Mouse (Mus musculus): ENCODE data around the gene Mycbp2. TPM values are rescaled to one million over a fixed set of nuclear protein-coding genes. Genes with fewer than 3 reads are reported as not detected.
A peak's percentile ranks its signal among the peaks of the same experiment; 100 is the strongest.

Gene Mycbp2
- polyA plus RNA-seq, 1 experiment from 2014 or later, result 23.0 TPM

DNA sequence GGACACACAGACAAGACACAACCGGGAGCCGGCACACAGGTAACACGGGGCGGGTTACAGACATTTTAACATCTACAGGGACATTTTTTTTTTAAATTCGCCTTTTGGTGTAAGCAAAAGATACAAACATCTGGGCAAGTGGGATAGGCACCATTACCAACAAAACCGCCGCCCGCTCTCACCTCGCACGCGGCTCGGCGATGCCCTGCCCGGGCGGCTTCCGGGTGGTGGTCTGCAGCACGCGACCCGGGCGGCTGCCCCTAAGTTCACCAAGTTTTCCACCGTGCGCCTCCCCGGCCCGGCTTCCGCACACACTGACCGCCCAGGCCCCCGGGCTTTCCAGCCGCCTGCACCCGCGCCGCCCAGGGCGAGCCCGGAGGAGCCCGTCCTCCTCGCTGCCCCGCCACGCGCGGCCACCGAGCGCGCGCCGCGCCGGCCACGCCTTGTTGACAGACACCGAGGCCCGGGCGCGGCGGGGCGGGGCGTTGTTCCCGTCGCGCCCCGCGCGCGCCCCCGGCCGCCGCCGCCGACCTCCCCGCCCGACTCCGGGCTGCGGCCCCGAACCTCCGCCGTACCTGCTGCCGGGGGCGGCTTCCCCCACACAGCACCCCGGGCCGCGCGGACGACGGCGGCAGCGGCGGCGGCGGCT lies 247.9 kb downstream of the Mycbp2 start:
- H3K4me3 ChIP-seq, result peak overlapping the region; percentile 87
- H3K4me2 ChIP-seq (replicated peaks), result peak overlapping the region; percentile 77
- peak overlapping the region; percentile 98 for H3K9ac ChIP-seq
- peaks cover 15% of the 10 kb centered on the region for H3K4me1 ChIP-seq
- WGBS, result under 1% methylated on average over 51 of the region's 86 CpGs
- no peaks in the 10 kb centered on the region for H3K9me3 ChIP-seq
- peak; percentile 80 for ATAC-seq (ENCODE audit: low FRiP score, low read depth)
- H3K36me3 ChIP-seq, result peaks cover 13% of the 10 kb centered on the region
- H3K27me3 ChIP-seq, result no peaks in the 10 kb centered on the region
- peak overlapping the region; percentile 99 for H3K27ac ChIP-seq

- ATAC-seq (ENCODE audit: low FRiP score, low read depth), result no peak
- WGBS, result 3% methylated on average over 2 of the region's 2 CpGs
- H3K27ac ChIP-seq, result no peak overlapping the region; the same call in 1 of the 2 replicates
Measured at GRCm38 (mm10) chr14:103098213-103098586, 248.4 kb downstream of the Mycbp2 start.

DNA sequence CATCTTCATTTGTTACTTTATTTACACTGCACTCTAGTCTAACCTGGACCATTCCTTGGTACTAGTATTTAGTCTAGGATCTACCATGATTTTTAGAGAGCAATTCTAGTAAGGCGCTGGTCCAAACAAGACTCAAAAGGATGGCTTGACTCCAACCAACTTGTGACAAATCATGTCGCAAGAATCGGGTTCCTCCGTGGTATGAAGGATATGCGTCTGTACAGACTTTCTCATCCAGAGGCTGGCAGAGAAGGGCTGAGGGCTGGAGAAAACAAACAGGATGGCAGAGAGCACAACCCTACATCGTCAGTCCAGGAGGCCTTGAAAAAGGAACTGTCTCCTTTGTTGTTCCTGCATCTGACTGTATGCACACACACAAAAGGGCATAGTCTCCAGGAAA lies 250.0 kb downstream of the Mycbp2 start:
- no peak overlapping the region for H3K4me3 ChIP-seq
- H3K9ac ChIP-seq, result no peak overlapping the region
- H3K4me1 ChIP-seq, result peaks cover 20% of the 10 kb centered on the region
- H3K27me3 ChIP-seq, result no peaks in the 10 kb centered on the region
- no peak overlapping the region for H3K4me2 ChIP-seq (replicated peaks)
- H3K27ac ChIP-seq, result no peak overlapping the region
- 84% methylated on average over 6 of the region's 6 CpGs for WGBS
- no peaks in the 10 kb centered on the region for H3K9me3 ChIP-seq
- no peak for ATAC-seq (ENCODE audit: low FRiP score, low read depth)
- peaks cover 23% of the 10 kb centered on the region for H3K36me3 ChIP-seq

More at GRCm38 (mm10) chr14:103098213-103098586, 248.4 kb downstream of the Mycbp2 start:
- Histone ChIP-seq H3K27me3 (no peaks in the 10 kb centered on the region), H3K9me3 (no peaks in the 10 kb centered on the region), H3K4me2 (replicated peaks) (peak overlapping the region; percentile 77), H3K36me3 (peaks cover 17% of the 10 kb centered on the region), H3K9ac (peak overlapping the region; percentile 98), H3K4me1 (peaks cover 20% of the 10 kb centered on the region), H3K4me3 (peak overlapping the region; percentile 87)

DNA sequence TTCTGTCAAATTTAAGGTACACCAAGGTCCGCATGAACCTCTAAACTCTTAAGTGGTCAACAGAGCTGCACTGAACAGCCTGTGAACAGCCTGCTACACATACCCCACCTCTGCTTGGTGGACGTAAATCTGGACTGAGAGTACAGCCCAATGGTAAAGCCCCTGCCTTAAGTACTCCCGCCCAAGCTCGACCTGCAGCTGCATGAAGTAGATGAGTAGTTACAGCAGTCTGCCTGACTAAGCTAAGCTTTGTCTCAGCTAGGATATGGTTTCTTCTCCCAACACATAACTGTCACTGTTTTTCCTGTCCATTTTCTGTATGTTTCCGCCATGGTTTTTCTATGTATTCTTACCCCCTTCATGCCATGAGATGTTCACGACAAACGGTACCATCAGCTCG lies 250.8 kb downstream of the Mycbp2 start:
- ATAC-seq (ENCODE audit: low FRiP score, low read depth), result no peak
- no peaks in the 10 kb centered on the region for H3K9me3 ChIP-seq
- no peak overlapping the region for H3K27ac ChIP-seq
- H3K4me3 ChIP-seq, result no peak overlapping the region
- H3K36me3 ChIP-seq, result peaks cover 31% of the 10 kb centered on the region
- peaks cover 20% of the 10 kb centered on the region for H3K4me1 ChIP-seq
- 93% methylated on average over 8 of the region's 8 CpGs for WGBS
- no peak overlapping the region for H3K4me2 ChIP-seq (replicated peaks)
- H3K27me3 ChIP-seq, result no peaks in the 10 kb centered on the region
- no peak overlapping the region for H3K9ac ChIP-seq

DNA sequence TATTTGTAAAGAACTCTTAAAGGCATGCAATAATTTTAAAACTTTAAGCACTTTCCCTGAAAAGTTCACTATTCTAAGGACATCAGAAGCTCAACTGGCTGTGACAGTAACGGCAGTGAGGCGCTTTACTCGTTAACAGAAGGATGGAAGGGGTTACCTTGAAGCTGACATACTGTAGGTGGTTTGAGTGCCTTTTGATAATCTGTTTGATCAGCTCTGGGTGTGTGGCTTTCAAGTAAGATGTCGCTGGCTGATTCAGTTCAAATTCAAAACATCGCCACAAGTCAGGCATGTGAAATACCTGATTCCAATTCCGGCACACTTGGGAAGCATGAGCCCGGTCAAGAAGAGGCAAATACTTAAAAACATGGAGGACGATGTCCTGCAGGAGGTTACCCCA lies 251.6 kb downstream of the Mycbp2 start:
- 89% methylated on average over 8 of the region's 8 CpGs for WGBS
- H3K4me1 ChIP-seq, result peaks cover 20% of the 10 kb centered on the region
- no peak for ATAC-seq (ENCODE audit: low FRiP score, low read depth)

GRCm38 (mm10) chr14:103093670-103094069 lies 252.9 kb downstream of the Mycbp2 start:
- Histone ChIP-seq H3K4me2 (replicated peaks) (no peak overlapping the region), H3K9me3 (no peaks in the 10 kb centered on the region), H3K27ac (no peak overlapping the region), H3K27me3 (no peaks in the 10 kb centered on the region), H3K4me3 (no peak overlapping the region), H3K36me3 (peaks cover 43% of the 10 kb centered on the region), H3K9ac (no peak overlapping the region), H3K4me1 (peaks cover 20% of the 10 kb centered on the region)
- WGBS, result 64% methylated on average over 4 of the region's 4 CpGs
- ATAC-seq (ENCODE audit: low FRiP score, low read depth), result no peak

More for the DNA sequence above, 251.6 kb downstream of the Mycbp2 start:
- Histone ChIP-seq H3K4me2 (replicated peaks) (no peak overlapping the region), H3K4me3 (no peak overlapping the region), H3K27me3 (no peaks in the 10 kb centered on the region), H3K9me3 (no peaks in the 10 kb centered on the region), H3K9ac (no peak overlapping the region), H3K36me3 (peaks cover 34% of the 10 kb centered on the region), H3K27ac (no peak overlapping the region)

DNA sequence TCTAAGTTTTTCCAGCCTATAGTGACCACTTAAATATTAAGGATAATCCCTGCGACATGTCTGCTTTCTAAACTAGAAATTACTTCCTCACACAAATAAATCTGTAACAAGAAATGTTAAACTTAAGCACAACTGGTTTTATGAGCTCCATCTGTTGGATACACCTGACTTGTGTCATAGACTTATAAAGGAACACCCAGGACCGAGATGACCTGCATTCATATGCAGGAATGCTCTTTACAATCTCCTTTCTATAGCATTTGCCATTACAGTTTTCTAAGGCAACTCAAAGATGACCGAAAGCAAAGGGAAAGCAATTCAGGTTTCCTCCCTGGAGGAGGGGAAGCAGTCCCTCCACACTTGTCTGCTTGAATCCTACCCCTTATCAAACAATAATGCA lies 253.4 kb downstream of the Mycbp2 start:
- ATAC-seq (ENCODE audit: low FRiP score, low read depth), result no peak
- Histone ChIP-seq H3K9me3 (no peaks in the 10 kb centered on the region), H3K4me2 (replicated peaks) (no peak overlapping the region), H3K4me3 (no peak overlapping the region), H3K4me1 (peaks cover 20% of the 10 kb centered on the region), H3K9ac (no peak overlapping the region), H3K27ac (no peak overlapping the region), H3K36me3 (peaks cover 47% of the 10 kb centered on the region), H3K27me3 (no peaks in the 10 kb centered on the region)
- 78% methylated on average over 3 of the region's 3 CpGs for WGBS

DNA sequence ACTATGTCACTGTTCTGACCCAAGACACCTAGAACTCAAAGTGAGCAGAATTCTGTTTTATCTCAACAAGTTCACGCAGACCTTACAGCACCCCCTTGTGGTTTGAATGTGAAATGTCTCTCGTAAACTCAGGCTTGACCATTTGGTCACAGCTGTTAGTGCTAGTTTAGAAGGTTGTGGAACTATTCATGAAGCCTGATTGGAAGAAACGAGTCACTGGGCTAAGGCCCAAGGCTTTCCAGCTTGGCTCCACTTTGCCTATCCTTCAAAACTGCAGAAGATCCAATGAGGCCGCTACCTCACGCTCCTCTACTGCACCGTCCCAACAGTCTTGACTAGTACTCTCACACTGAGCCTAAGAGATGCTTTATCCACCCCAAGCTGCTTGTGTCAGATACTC lies 258.0 kb downstream of the Mycbp2 start:
- H3K4me2 ChIP-seq (replicated peaks), result no peak overlapping the region
- H3K9ac ChIP-seq, result no peak overlapping the region
- 78% methylated on average over 6 of the region's 6 CpGs for WGBS
- 0 out of 2 replicates have a peak, but pooled peaks cover 3% of the 10 kb centered on the region for H3K4me1 ChIP-seq
- no peak for ATAC-seq (ENCODE audit: low FRiP score, low read depth)
- H3K27me3 ChIP-seq, result no peaks in the 10 kb centered on the region
- H3K36me3 ChIP-seq, result peaks cover 71% of the 10 kb centered on the region
- H3K4me3 ChIP-seq, result no peak overlapping the region
- H3K9me3 ChIP-seq, result no peaks in the 10 kb centered on the region
- H3K27ac ChIP-seq, result no peak overlapping the region

- H3K27me3 ChIP-seq, result no peaks in the 10 kb centered on the region
Measured at GRCm38 (mm10) chr14:103087846-103088245, 258.8 kb downstream of the Mycbp2 start.

DNA sequence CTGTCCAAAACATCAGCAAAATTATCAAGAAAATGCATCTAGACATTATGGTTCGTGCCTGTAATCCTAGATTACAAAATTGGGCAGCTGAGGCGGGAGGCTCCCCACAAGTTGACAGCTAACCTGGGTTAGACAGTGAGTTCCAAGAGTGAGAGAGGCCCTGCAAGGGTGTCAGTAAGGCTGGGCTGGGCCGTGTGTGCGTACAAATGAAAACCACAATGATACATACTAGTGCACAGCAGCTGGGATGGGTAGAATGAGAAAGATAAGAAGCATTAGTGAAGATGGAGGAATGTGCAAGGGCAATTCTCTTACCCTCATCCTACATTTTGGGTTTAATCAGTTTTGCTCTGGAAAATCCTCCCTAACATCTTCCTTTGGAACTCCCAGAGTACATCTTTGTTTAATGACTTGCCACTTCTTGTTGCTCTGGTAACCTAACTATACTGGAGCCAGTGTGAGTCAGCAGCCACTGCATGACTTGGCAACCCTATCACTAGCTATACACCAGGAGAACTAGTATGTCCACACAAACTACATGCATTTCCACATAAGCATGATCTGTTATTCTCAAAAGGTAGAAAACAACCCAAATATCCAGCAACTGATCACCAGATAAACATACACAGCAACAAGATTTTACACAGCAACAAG lies 259.8 kb downstream of the Mycbp2 start:
- Histone ChIP-seq H3K4me1 (no peaks in the 10 kb centered on the region), H3K36me3 (peaks cover 71% of the 10 kb centered on the region), H3K27ac (no peak overlapping the region), H3K4me2 (replicated peaks) (no peak overlapping the region), H3K4me3 (no peak overlapping the region), H3K27me3 (no peaks in the 10 kb centered on the region), H3K9me3 (no peaks in the 10 kb centered on the region), H3K9ac (no peak overlapping the region)
- 90% methylated on average over 4 of the region's 4 CpGs for WGBS
- ATAC-seq (ENCODE audit: low FRiP score, low read depth), result no peak

More at GRCm38 (mm10) chr14:103087846-103088245, 258.8 kb downstream of the Mycbp2 start:
- Histone ChIP-seq H3K4me3 (no peak overlapping the region), H3K9ac (no peak overlapping the region), H3K9me3 (no peaks in the 10 kb centered on the region), H3K36me3 (peaks cover 72% of the 10 kb centered on the region), H3K27ac (no peak overlapping the region), H3K4me2 (replicated peaks) (no peak overlapping the region), H3K4me1 (no peaks in the 10 kb centered on the region)
- ATAC-seq (ENCODE audit: low FRiP score, low read depth), result no peak
- WGBS, result 88% methylated on average over 5 of the region's 5 CpGs

- Histone ChIP-seq H3K4me1 (no peaks in the 10 kb centered on the region), H3K4me2 (replicated peaks) (no peak overlapping the region), H3K27me3 (no peaks in the 10 kb centered on the region), H3K9me3 (no peaks in the 10 kb centered on the region), H3K36me3 (peaks cover 67% of the 10 kb centered on the region), H3K9ac (no peak overlapping the region), H3K4me3 (no peak overlapping the region), H3K27ac (no peak overlapping the region)
- WGBS, result 97% methylated on average over 1 of the region's 1 CpGs
- no peak for ATAC-seq (ENCODE audit: low FRiP score, low read depth)
Measured at GRCm38 (mm10) chr14:103085840-103086533, 260.6 kb downstream of the Mycbp2 start.

GRCm38 (mm10) chr14:103079209-103079977 lies 267.2 kb downstream of the Mycbp2 start:
- no peak overlapping the region for H3K4me2 ChIP-seq (replicated peaks)
- ATAC-seq (ENCODE audit: low FRiP score, low read depth), result no peak
- no peaks in the 10 kb centered on the region for H3K9me3 ChIP-seq
- H3K27ac ChIP-seq, result no peak overlapping the region
- H3K4me1 ChIP-seq, result no peaks in the 10 kb centered on the region
- peaks cover 62% of the 10 kb centered on the region for H3K36me3 ChIP-seq
- H3K9ac ChIP-seq, result no peak overlapping the region
- H3K4me3 ChIP-seq, result no peak overlapping the region
- H3K27me3 ChIP-seq, result no peaks in the 10 kb centered on the region
- 89% methylated on average over 9 of the region's 9 CpGs for WGBS

Measured in limb, embryonic 13.5 days (tissue).